ENCODE assay signal across 8 mouse cellular contexts in genomic region chr1:38766661-38767572, GRCm38 (mm10).
DNase-seq lines count a peak whose midpoint lies in the region; ATAC-seq and TF ChIP-seq lines count a peak whose summit lies in the region.

No protein-coding gene starts in this region.

- H3K4me1 ChIP-seq in forebrain, embryonic 13.5 days: peaks cover 16% of the 10 kb centered on the region
- peaks cover 5% of the 10 kb centered on the region for H3K4me1 ChIP-seq in hindbrain, embryonic 16.5 days (ENCODE audit: control insufficient read depth, insufficient read depth, low read depth, low read length)
- peaks cover 8 to 16% of the 10 kb centered on the region in 2 experiments; a peak in 3 of 4 replicates for H3K4me1 ChIP-seq in liver, embryonic 14.5 days (replicated peaks; ENCODE audit: control insufficient read depth in 2 of 2, insufficient read depth in 2 of 2, low read length in 1 of 2)
- H3K4me1 ChIP-seq in neural tube, embryonic 12.5 days: peaks cover 20% of the 10 kb centered on the region; the same call in 1 of the 2 replicates
- H3K4me1 ChIP-seq in thymus, adult 2 months (replicated peaks; ENCODE audit: control insufficient read depth, insufficient read depth, low read length): no peaks in the 10 kb centered on the region

- H3K36me3 ChIP-seq in forebrain, embryonic 13.5 days (ENCODE audit: poor library complexity, severe bottlenecking): no peaks in the 10 kb centered on the region
- H3K36me3 ChIP-seq in hindbrain, embryonic 16.5 days (ENCODE audit: control insufficient read depth, insufficient read depth, low read length): no peaks in the 10 kb centered on the region
- H3K36me3 ChIP-seq in liver, embryonic 14.5 days (replicated peaks; ENCODE audit: control insufficient read depth, insufficient read depth, low read depth): no peaks in the 10 kb centered on the region
- H3K36me3 ChIP-seq in neural tube, embryonic 12.5 days: no peaks in the 10 kb centered on the region
- H3K36me3 ChIP-seq in thymus, adult 2 months (ENCODE audit: control insufficient read depth, insufficient read depth, low read length): no peaks in the 10 kb centered on the region

- H3K4me2 ChIP-seq in forebrain, embryonic 13.5 days: peak overlapping the region; percentile 6; the same call in 1 of the 2 replicates
- no peak overlapping the region for H3K4me2 ChIP-seq in hindbrain, embryonic 16.5 days (ENCODE audit: low read length)
- H3K4me2 ChIP-seq in liver, embryonic 14.5 days (ENCODE audit: low read depth): peak overlapping the region; percentile 59
- H3K4me2 ChIP-seq in neural tube, embryonic 12.5 days (replicated peaks): peak overlapping the region; percentile 46

- H3K27me3 ChIP-seq in forebrain, embryonic 13.5 days: 0 out of 2 replicates have a peak, but pooled peaks cover 9% of the 10 kb centered on the region
- no peaks in the 10 kb centered on the region for H3K27me3 ChIP-seq in hindbrain, embryonic 16.5 days (replicated peaks; ENCODE audit: control insufficient read depth, insufficient read depth, low read length)
- H3K27me3 ChIP-seq in liver, embryonic 14.5 days (ENCODE audit: control insufficient read depth, insufficient read depth, low read length): no peaks in the 10 kb centered on the region
- H3K27me3 ChIP-seq in neural tube, embryonic 12.5 days (replicated peaks): no peaks in the 10 kb centered on the region
- no peaks in the 10 kb centered on the region for H3K27me3 ChIP-seq in thymus, adult 2 months (ENCODE audit: control insufficient read depth, insufficient read depth, low read length)

- TF ChIP-seq POLR2A in thymus, adult 2 months (IDR thresholded peaks at IDR 0.05; ENCODE audit: control insufficient read depth, extremely low read depth, insufficient read depth, low read length, poor library complexity): no peak

- peak overlapping the region; percentile 37; the same call in 1 of the 2 replicates for H3K27ac ChIP-seq in forebrain, embryonic 13.5 days
- H3K27ac ChIP-seq in hindbrain, embryonic 16.5 days (ENCODE audit: low read depth, low read length): peak overlapping the region; percentile 36; the same call in 1 of the 2 replicates
- H3K27ac ChIP-seq in liver, embryonic 14.5 days: peak overlapping the region; percentile 53
- H3K27ac ChIP-seq in neural tube, embryonic 12.5 days: peak overlapping the region; percentile 43; the same call in 1 of the 2 replicates
- no peak overlapping the region for H3K27ac ChIP-seq in thymus, adult 2 months (ENCODE audit: control insufficient read depth, insufficient read depth, low read length)

- TF ChIP-seq EP300 in liver, embryonic 14.5 days (IDR thresholded peaks at IDR 0.05; ENCODE audit: low read depth): peak; percentile 89

- no peaks in the 10 kb centered on the region for H3K9me3 ChIP-seq in forebrain, embryonic 13.5 days (replicated peaks)
- no peaks in the 10 kb centered on the region for H3K9me3 ChIP-seq in hindbrain, embryonic 16.5 days (ENCODE audit: control insufficient read depth, low read length)
- no peaks in the 10 kb centered on the region for H3K9me3 ChIP-seq in liver, embryonic 14.5 days (ENCODE audit: control insufficient read depth, low read length)
- no peaks in the 10 kb centered on the region for H3K9me3 ChIP-seq in neural tube, embryonic 12.5 days

- no peak overlapping the region for H3K9ac ChIP-seq in forebrain, embryonic 13.5 days
- no peak overlapping the region for H3K9ac ChIP-seq in hindbrain, embryonic 16.5 days (ENCODE audit: low read depth, low read length)
- H3K9ac ChIP-seq in liver, embryonic 14.5 days (replicated peaks): peak overlapping the region; percentile 27
- no peak overlapping the region for H3K9ac ChIP-seq in neural tube, embryonic 12.5 days

- DNase-seq in adrenal gland, adult (ENCODE audit: inconsistent age in 2 of 2, low spot score in 1 of 2): peak; percentile 21 to 45
- DNase-seq in adrenal gland, adult 8-10 months: no peak
- peak; percentile 59 to 62 (median 60) for DNase-seq in liver, embryonic 14.5 days (ENCODE audit: low read depth in 3 of 3, low spot score in 3 of 3)
- DNase-seq in layer of hippocampus, adult 9-10 months (ENCODE audit: low spot score): no peak
- no peak for DNase-seq in thymus, adult 2 months

- peak; percentile 60 for ATAC-seq in forebrain, embryonic 13.5 days
- peak; percentile 48 for ATAC-seq in hindbrain, embryonic 16.5 days
- ATAC-seq in liver, embryonic 14.5 days (ENCODE audit: insufficient read depth): peak; percentile 98
- peak; percentile 94 for ATAC-seq in neural tube, embryonic 12.5 days (ENCODE audit: low FRiP score, low read depth)

- 28% methylated on average over 18 of the region's 18 CpGs for WGBS in forebrain, embryonic 13.5 days
- WGBS in hindbrain, embryonic 16.5 days: 27% methylated on average over 18 of the region's 18 CpGs
- 28% methylated on average over 18 of the region's 18 CpGs for WGBS in liver, embryonic 14.5 days (ENCODE audit: insufficient replicate concordance)
- 14% methylated on average over 18 of the region's 18 CpGs for WGBS in neural tube, embryonic 12.5 days
- 90% methylated on average over 18 of the region's 18 CpGs for WGBS in thymus, adult 2 months

- no peak overlapping the region for H3K4me3 ChIP-seq in forebrain, embryonic 13.5 days
- H3K4me3 ChIP-seq in hindbrain, embryonic 16.5 days (ENCODE audit: low read length): no peak overlapping the region
- H3K4me3 ChIP-seq in liver, embryonic 14.5 days (ENCODE audit: insufficient read depth in 1 of 2, low read depth in 2 of 2, low read length in 2 of 2): peak overlapping the region in 1 of 2 experiments; percentile 7; a peak in 1 of 4 replicates
- peak overlapping the region; percentile 9; the same call in 1 of the 2 replicates for H3K4me3 ChIP-seq in neural tube, embryonic 12.5 days
- H3K4me3 ChIP-seq in thymus, adult 2 months (ENCODE audit: control insufficient read depth, insufficient read depth, low read length): no peak overlapping the region

- TF ChIP-seq CTCF in liver, embryonic 14.5 days (IDR thresholded peaks at IDR 0.05; ENCODE audit: low read depth): no peak
- TF ChIP-seq CTCF in thymus, adult 2 months (IDR thresholded peaks at IDR 0.05; ENCODE audit: borderline replicate concordance, control insufficient read depth, extremely low read depth, insufficient read depth, low read length, poor library complexity): no peak

Comparison
In these comparisons a context has a peak if more than half of its experiments do, and no peak if none do; other contexts are left out.
1. DNase-seq: peak in adrenal gland, adult (2 of 2) and liver, embryonic 14.5 days (3 of 3); none in adrenal gland, adult 8-10 months (single experiment), layer of hippocampus, adult 9-10 months (single experiment) and thymus, adult 2 months (single experiment).
2. ATAC-seq: peak in every context shown above with its lines; median percentile 98 in liver, embryonic 14.5 days; 94 in neural tube, embryonic 12.5 days; 60 in forebrain, embryonic 13.5 days; 48 in hindbrain, embryonic 16.5 days.